Mouse (Mus musculus) E14TG2a.4 (cell line): ENCODE measurements at regions not wholly inside any gene's neighbourhood (a gene's known extent, or its start where the extent isn't known, plus 50 kb on each side); places are given as distances from the start of the nearest gene placed in this dataset.

Experiments used
- CTCF ChIP-seq: conservative IDR thresholded peaks from 2 replicates; pipeline ENCODE4 v1.5.1; 2014; ENCODE audit warnings: low read length
- NANOG ChIP-seq: IDR thresholded peaks from 2 replicates; pipeline ENCODE4 v1.6.1; 2014; ENCODE audit warnings: borderline replicate concordance, low read length, mixed read lengths
- POU5F1 ChIP-seq: IDR thresholded peaks from 2 replicates; pipeline ENCODE4 v1.6.1; 2014; ENCODE audit warnings: low read length, borderline replicate concordance

DNA sequence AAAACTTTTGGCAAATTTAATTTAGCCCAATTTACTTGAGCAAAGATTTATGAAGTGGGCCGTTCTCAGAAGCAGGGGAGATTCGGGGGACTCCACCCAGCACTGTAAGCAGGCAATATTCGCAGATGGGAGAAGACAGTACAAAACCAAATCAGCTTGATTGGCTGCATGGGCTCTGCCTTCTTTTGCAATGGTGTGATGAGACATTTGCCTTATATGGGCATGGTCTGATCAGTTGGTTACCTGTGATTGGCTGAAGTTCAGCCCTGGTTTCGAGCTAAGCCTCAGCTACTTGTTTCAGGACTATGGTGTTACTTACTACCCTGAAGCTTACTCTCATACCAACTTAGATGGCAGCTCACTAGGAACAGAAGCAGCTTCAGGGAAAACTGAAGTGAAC is 185.6 kb upstream of the Arhgap18 start:
- TF ChIP-seq CTCF = no peak
- TF ChIP-seq POU5F1 = no peak
- no peak for TF ChIP-seq NANOG
